Mouse (Mus musculus) ES-Bruce4 (cell line): ENCODE measurements around the gene Zfp654. TPM values are rescaled to one million over a fixed set of nuclear protein-coding genes. Genes with fewer than 3 reads are reported as not detected.

Experiments used
- H3K27ac ChIP-seq: 2 replicates; pipeline ENCODE4 v1.5.1; 2012; ENCODE audit warnings: low read length, inconsistent platforms; ENCODE audit not compliant: insufficient read depth
- H3K27me3 ChIP-seq: 2 replicates; pipeline ENCODE4 v1.6.1; 2012; ENCODE audit warnings: mild to moderate bottlenecking, low read length, inconsistent platforms; ENCODE audit not compliant: control insufficient read depth, poor library complexity, insufficient read depth, severe bottlenecking
- H3K36me3 ChIP-seq: 2 replicates; pipeline ENCODE4 v1.6.1; 2012; ENCODE audit warnings: inconsistent platforms, mild to moderate bottlenecking, low read length, moderate library complexity; ENCODE audit not compliant: control insufficient read depth, poor library complexity, insufficient read depth, severe bottlenecking
- H3K4me1 ChIP-seq: one replicate; pipeline ENCODE4 v1.8.1; 2011; ENCODE audit warnings: low read length; ENCODE audit not compliant: control insufficient read depth, insufficient read depth
- H3K4me3 ChIP-seq: 2 replicates; pipeline ENCODE4 v1.5.1; 2011; ENCODE audit warnings: low read depth, mild to moderate bottlenecking, low read length
- H3K9ac ChIP-seq: 2 replicates; pipeline ENCODE4 v1.6.1; 2012; ENCODE audit warnings: low read depth, mild to moderate bottlenecking, inconsistent platforms; ENCODE audit not compliant: poor library complexity, severe bottlenecking
- H3K9me3 ChIP-seq: replicated peaks from 2 replicates; pipeline ENCODE4 v1.6.1; 2012; ENCODE audit warnings: mild to moderate bottlenecking, low read length, inconsistent platforms; ENCODE audit not compliant: control insufficient read depth, poor library complexity, insufficient read depth, severe bottlenecking
- CTCF ChIP-seq: IDR thresholded peaks from one replicate; pipeline ENCODE4 v1.8.1; 2011; ENCODE audit warnings: low read depth, low read length
- EP300 ChIP-seq: IDR thresholded peaks from 2 replicates; pipeline ENCODE4 v1.6.1; 2011; ENCODE audit warnings: low read depth, low read length; ENCODE audit not compliant: insufficient read depth
- POLR2A ChIP-seq: IDR thresholded peaks from one replicate; pipeline ENCODE4 v1.8.1; 2011; ENCODE audit warnings: low read length; ENCODE audit not compliant: insufficient read depth
- polyA plus RNA-seq: library from polyadenylated mRNA; stranded (reverse); fragments of >200 nt; gene quantifications from 2 replicates; pipeline ENCODE4 v1.2.4, GENCODE M21; 2011; ENCODE audit warnings: low read depth; ENCODE audit not compliant: missing spikeins, insufficient read depth, insufficient read length

The Zfp654 gene
- polyA plus RNA-seq, 1 experiment = 12.1 TPM

- H3K9me3 ChIP-seq = no peaks in the 10 kb centered on the region
- H3K27ac ChIP-seq = no peak overlapping the region
- H3K27me3 ChIP-seq = no peaks in the 10 kb centered on the region
- no peaks in the 10 kb centered on the region for H3K4me1 ChIP-seq
- peaks cover 28% of the 10 kb centered on the region for H3K36me3 ChIP-seq
- peak overlapping the region; percentile 93 for H3K4me3 ChIP-seq
- TF ChIP-seq CTCF = no peak
- TF ChIP-seq EP300 = no peak
- TF ChIP-seq POLR2A = no peak
- peak overlapping the region; percentile 96 for H3K9ac ChIP-seq
Measured at GRCm38 (mm10) chr16:64851085-64851562, 328 bp downstream of the Zfp654 start.

- Histone ChIP-seq H3K9ac (peak overlapping the region; percentile 96), H3K27ac (peak overlapping the region; percentile 46)
Measured at GRCm38 (mm10) chr16:64850287-64851084, 966 bp downstream of the Zfp654 start.

GRCm38 (mm10) chr16:64845947-64846346, 5.5 kb downstream of the Zfp654 start:
- Histone ChIP-seq H3K36me3 (no peaks in the 10 kb centered on the region), H3K4me1 (no peaks in the 10 kb centered on the region), H3K27ac (no peak overlapping the region), H3K27me3 (no peaks in the 10 kb centered on the region), H3K9ac (no peak overlapping the region), H3K9me3 (no peaks in the 10 kb centered on the region), H3K4me3 (no peak overlapping the region)
- TF ChIP-seq EP300 = no peak
- peak; percentile 50 for TF ChIP-seq CTCF
- no peak for TF ChIP-seq POLR2A

More at GRCm38 (mm10) chr16:64850287-64851084, 966 bp downstream of the Zfp654 start:
- Histone ChIP-seq H3K36me3 (peaks cover 22% of the 10 kb centered on the region), H3K27me3 (no peaks in the 10 kb centered on the region), H3K9me3 (no peaks in the 10 kb centered on the region), H3K4me1 (no peaks in the 10 kb centered on the region), H3K4me3 (peak overlapping the region; percentile 93)
- TF ChIP-seq POLR2A (no peak), CTCF (no peak), EP300 (no peak)

GRCm38 (mm10) chr16:64842374-64842729, 9.1 kb downstream of the Zfp654 start:
- no peak for TF ChIP-seq POLR2A
- peak; percentile 3 for TF ChIP-seq CTCF
- Histone ChIP-seq H3K9me3 (no peaks in the 10 kb centered on the region), H3K4me3 (no peak overlapping the region), H3K9ac (no peak overlapping the region), H3K36me3 (no peaks in the 10 kb centered on the region), H3K4me1 (no peaks in the 10 kb centered on the region), H3K27ac (no peak overlapping the region), H3K27me3 (no peaks in the 10 kb centered on the region)

- no peaks in the 10 kb centered on the region for H3K4me1 ChIP-seq
- H3K36me3 ChIP-seq = no peaks in the 10 kb centered on the region
- H3K27me3 ChIP-seq = no peaks in the 10 kb centered on the region
- H3K9me3 ChIP-seq = no peaks in the 10 kb centered on the region
- H3K4me3 ChIP-seq = no peak overlapping the region
- no peak overlapping the region for H3K27ac ChIP-seq
- no peak overlapping the region for H3K9ac ChIP-seq
- TF ChIP-seq EP300 = no peak
- no peak for TF ChIP-seq POLR2A
- TF ChIP-seq CTCF = no peak
Measured at GRCm38 (mm10) chr16:64841481-64842373, 9.7 kb downstream of the Zfp654 start.

- Histone ChIP-seq H3K27me3 (no peaks in the 10 kb centered on the region), H3K9me3 (no peaks in the 10 kb centered on the region), H3K27ac (no peak overlapping the region), H3K4me3 (no peak overlapping the region), H3K4me1 (no peaks in the 10 kb centered on the region), H3K9ac (no peak overlapping the region), H3K36me3 (no peaks in the 10 kb centered on the region)
- TF ChIP-seq POLR2A (no peak), CTCF (no peak), EP300 (no peak)
Measured at GRCm38 (mm10) chr16:64836709-64837108, 14.7 kb downstream of the Zfp654 start.
